Mouse (Mus musculus): Measurements from ENCODE around the gene Dcaf4.

Dcaf4 gene

DNA sequence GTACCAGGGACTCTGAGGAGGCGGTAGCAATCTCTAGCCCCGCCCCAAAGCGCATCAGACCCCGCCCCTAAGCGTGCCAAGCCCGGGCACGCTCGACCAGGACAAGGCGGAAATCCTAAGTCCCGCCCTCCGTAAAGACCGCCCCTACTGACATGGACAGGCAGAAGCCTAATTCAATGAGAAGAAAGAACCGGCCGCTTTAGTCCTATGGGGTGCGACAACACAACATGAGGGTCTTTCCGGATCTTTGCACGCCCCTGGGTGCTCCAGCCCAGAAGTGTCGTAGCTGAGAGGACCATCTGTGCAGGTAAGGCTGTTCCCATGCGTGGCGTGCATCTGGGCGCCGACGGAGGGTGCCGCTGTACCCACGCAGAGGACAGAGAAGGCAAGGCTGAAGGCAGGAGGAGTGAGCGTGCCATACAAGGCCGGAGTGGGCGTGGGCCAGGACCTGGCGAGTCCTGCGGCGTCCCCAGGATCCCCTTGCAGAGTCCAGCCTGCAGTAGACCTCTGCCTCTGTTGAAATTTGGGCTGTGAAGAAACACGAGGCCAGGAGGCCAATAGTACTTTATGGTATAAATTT is at the start of gene Dcaf4:
Gene Dcaf4 (plus strand): TSS at position 156 of the 580 bp plus-strand sequence.
- peak; percentile 93 for DNase-seq

DNA sequence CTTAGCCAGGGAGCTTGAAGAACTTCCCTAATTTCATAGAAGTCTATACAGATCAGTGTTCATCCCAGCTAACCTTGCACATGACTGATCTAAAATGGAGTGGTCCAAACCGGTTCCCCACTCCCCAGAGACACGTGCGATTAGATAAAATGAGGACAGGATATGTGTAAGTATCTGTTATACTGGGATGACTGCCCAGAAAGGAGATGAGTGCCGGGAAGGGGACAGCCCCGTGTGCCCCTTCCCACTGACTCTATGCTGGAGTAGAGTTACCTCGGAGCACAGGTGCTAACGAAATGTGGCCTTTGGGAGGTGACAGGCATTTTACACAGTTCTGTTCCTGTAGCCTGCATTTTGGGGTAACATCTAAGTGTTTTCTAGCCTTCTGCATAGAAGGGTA is 48.5 kb upstream of the Dcaf4 start:
- DNase-seq = no peak

DNA sequence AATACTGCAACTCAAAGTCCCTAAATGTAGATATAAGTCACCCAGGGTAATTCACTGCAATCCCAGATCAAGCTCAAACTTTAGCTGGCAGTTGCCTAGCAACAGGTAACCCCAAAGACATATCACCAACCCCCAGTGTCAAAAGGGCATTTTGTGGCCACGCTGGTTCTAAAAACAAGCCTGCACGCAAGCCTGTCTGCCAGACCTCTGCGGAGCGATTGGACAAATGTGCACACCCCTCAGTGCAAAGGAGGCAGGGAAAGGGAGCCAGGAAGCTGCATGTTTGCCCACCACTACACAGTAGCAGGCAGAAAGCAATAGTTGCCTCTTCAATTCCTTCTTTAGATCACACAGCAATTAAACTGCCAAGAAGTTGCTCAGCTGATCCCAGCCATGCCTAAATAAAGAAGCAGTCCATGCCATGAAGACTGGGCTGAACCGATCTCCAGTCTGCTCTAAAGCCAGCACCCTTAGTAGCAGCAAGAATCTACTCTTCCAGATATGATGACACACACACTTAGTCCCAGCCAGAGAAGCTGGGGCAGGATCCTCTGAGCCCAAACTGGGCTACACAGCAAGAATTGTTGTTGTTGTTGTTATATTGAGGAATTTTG is 46.2 kb upstream of the Dcaf4 start:
- DNase-seq = no peak

DNA sequence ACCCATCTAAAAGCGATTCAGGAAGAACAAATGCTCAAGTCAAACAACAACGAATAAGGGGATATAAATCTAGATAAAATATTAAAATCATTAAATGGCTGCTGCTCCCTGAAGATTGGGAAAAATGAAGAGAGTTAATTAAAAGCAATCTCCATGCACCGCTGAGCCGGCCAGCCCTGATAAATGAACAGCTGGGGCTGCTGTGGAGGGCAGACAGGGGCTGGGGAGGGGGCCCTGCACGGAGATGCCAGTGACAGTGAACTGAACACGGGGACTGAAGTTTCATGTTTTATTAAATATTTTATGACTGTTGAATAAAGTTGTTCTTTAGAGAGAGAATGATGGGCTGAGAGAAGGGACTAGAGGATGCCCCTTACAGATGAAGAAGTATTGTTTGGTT is 44.8 kb upstream of the Dcaf4 start:
- no peak for DNase-seq

DNA sequence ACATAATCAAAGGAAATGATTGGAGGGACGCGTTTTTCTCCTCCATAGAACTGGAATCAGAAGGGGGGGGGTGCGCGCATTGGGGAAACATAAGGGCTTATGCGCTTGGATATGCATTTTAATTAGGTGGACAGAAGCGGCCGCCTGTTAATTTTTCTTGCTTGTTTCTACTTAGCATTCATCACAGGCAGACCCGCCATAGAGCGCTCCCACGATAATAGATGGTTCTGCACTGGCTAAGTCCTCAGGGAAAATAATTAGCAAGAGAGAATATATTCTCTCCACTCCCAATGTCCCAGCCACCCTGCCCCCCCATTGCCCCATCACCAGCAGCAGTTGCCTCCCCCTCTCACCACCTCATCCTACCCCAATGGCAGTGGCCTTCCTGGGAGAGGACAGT is 44.0 kb upstream of the Dcaf4 start:
- DNase-seq = no peak

DNA sequence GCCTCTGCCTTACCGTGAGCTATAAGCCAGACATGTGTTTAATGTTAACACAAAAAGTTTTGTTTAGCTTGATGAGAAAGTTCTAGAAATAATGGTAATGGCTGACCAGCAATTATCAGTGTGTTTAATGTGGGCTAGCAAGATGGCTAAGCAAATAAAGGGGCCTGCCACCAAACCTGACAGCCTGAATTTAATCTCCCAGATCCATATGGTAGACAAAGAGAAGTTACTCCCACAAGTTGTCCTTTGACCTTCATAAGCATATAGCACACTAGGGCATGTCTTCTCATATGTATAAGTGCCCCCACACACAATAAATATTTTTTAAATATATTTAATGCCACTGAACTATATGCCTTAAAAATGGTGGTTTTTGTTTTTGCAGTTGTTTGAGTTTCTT is 41.1 kb upstream of the Dcaf4 start:
- no peak for DNase-seq

DNA sequence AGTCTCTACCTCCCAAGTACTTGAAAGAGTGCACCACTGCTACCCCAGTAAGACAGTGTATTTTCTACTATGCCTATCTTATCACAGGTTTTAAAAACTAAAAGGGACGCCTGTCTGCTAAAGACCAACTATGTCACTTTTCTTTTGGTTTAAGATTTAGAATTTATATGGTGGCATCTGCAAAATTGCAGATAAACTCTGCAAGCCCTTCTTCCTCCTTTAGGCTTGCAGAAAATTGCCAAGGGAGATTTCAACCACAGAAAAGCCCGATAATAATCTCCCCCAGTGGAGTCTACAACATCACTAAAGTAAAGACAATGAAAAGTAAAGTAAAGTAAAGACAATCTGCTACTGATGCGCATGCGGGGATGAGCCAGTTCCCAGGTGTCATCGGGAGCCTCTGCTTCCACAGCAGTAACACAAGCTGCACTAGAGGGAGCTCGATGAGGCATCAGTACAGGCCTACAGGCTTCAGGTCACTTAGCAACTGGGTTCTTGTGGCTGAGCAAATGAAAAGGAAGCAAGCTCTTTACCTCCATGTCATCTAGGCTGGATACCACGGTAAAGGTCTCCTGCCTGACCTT is 40.4 kb upstream of the Dcaf4 start:
- DNase-seq = no peak

DNA sequence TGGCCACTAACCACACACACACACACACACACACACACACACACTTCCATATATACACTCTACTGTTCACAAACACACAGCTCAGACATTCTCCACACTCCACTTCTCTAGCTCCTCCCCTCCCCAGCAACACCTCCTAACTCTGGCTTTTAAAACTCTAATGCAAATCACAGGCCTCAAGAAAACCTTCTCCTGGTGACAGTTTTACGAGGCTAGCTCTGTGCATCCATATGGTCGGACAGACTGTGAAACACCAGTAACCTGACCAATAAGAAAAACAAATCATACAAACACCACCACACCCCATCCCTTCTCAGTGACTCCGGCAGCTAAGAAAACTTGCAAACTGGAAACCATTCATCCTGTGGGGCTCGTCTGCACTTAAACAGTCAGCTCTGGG is 38.8 kb upstream of the Dcaf4 start:
- DNase-seq = no peak

DNA sequence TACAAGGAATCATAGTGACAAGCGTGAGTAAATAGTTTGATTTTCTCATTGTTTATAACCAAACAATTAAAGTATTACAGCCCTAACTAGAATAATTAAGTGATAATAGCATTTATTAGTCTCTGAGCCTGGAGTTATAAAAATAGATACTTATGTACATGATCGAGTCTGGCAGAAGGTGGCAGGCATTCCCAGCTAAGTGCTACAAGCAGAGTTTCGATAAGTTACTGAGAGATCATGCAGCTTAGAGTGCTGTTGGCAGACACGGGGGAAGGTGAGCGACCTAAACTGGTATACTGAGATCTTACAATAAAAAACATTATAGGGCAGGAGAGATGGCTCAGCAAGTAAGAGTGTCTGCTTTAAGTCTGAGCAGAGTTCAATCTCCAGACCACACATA is 36.6 kb upstream of the Dcaf4 start:
- DNase-seq = no peak

DNA sequence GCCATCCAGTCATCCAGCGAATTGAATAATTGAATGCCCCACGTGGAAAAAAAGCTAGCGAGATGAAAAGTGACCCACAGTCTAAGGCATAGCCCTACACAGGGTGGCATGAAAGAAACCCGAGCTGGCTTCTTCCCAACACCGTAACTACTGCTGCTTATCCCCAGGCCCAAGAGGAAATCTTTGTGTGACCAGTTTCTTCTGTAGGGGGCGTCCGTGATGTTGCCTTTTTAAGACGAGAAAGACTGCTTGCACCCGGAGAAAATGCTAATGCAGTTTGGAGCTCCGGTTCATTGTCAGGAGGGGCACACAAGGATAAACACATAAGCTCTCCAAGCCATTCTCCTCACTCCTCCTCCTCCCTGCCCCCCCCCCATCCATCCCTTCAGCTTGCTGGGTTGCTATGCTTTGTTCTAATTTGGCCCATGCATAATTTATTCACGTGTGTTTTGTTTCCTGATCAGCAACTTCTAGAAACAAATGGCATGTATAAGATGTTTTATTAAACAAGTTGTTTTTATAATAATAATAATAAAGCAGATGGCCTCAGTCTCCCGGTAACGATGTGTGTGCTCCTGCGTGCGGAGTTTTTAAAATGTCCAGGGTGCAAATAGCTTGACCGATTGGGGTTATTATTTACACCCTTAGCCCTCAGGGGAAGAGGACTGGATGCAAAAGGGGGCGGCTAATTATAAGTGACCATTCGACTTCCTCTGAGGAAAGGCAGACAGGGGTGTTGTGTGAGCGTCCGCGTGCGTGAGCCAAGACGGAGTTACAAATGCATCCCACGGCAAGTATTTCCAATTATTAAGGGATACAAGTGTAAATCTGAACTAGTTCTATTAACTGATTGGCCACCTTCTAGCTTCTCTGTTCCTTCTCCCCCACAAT is 35.2 kb upstream of the Dcaf4 start:
- DNase-seq = no peak

DNA sequence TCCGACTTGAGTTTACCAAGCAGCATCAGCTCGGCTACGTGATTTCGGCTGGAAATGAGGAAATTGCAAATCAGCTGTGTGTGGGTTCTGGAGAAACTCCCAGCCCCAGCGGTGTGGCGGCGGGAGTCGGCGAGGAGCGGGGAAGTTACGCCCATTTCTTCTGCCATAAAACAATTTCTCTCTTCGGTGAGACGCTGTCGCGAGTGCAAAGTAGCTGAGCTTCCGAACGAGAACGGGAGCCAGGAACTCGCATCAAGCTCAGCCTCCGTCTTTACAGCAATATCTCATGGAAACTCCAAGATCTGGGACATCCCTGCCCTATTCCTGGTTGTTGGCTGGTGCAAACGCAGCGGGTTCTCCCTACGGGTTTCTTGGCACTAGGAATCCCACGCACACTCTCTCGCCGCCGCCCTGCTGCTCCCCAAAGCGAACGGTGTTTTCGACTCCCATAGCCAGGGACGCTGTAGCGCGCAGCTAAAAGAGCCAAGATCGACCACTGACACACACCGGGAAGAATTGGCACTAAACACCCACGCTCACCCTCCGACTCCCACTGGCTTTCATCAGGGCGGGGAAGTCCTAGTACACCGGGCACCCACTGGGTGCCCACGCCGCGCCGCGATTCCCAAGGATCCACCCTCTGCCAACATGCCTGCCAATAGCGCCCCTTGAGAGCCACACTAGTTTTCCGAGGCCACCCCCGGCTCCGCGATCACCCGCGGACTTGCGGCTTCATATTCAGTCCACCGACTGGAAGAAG is 34.2 kb upstream of the Dcaf4 start:
- peak; percentile 44 for DNase-seq

DNA sequence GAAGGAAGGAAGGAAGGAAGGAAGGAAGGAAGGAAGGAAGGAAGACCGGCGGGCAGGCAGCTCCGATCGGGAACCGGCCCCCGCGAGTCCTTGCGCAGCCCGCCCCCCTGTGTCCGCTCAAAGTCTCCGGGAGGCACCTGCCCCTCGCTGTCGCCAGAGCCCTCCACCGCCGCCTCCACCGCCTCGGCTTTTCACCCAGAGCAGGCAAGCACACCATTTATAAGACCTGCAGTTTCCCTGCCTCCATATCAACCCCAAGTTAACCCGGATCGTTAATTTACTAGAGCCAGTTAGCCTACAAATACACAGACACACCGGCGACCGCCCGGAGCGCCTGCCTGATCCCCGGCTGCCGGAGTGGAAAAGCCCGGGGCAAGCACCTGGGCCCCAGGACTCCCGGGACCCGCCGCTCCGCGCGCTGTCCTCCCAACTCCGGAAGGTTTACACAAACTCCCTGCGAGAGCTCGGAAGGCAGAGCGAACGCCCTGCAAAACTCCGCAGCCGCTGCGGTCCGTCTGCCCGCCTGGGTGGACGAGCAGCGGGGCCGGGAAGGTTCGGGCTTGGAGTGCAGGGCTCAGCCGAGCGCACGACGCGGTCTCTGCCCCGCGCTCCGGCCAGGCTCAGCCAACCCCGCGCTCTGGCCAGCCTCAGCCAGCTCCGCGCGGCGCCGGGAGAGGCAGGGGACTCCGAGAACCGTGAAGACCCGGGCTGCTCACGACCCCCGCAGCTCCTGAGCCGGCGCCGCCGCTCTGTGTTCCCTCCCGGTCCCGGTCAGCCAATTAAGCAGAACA is 33.4 kb upstream of the Dcaf4 start:
- DNase-seq = peak; percentile 32

DNA sequence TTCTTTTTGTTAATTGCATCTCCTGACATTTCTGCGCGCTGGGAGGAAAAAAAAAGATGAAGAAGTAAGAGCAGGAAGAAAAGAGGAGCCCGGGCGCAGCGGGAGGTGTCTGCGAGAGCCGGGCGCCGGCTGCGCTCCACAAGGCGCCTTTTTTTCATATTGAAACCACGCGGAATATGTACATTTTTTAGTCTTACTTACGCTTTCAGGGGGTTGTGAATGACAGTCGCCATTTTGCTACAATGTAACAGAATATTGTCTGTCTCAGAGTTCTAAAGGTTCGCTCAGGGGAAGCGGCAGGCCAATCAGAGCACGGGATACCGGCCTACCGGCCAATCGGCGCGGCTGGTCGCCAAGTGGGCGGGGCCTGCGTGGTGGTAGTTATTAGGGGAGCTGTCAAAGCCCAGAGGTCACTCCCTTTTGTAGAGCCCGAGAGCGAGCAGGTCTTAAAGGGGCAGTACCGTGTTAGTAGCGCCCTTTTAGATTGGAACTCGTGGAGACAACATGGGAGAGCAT is 32.7 kb upstream of the Dcaf4 start, which contains the start of gene Dpf3:
Gene Dpf3 (minus strand): TSS at position 241 of the 516 bp plus-strand sequence.
- peak; percentile 94 for DNase-seq

DNA sequence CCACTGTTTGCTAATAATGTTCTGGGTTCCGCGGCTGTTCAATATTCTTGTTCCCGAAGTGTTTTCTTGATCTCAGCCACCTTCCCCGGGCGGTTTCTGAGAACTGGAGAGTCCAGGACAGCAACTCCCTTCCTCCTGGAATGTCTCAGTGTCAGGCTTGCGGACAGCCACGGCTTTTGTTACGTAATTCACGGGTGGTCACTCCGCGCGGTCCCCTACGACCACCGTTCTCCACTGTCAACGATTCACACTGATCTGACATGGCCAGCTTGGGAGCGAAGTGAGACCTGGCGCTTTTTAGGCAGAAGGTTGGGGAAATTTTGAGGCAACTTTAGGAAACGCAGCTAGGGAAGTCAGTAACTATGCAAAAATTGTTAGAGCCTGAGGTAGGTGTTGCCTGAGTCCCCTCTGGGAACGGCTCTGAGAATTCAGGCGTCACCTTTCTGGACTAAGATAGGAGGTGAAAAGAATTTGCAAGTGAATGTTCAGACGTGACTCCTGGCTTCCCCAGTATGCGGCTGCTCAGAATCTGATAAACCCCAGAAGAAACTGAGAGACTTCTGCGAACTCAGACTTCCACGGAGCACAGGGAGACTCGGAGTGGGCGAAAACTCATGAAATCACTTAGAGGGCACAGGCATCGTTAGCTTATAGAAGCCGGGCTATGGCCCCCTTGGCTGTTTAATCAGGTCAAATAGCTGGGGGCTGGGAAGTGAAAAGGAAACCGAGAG is 31.9 kb upstream of the Dcaf4 start:
- no peak for DNase-seq

DNA sequence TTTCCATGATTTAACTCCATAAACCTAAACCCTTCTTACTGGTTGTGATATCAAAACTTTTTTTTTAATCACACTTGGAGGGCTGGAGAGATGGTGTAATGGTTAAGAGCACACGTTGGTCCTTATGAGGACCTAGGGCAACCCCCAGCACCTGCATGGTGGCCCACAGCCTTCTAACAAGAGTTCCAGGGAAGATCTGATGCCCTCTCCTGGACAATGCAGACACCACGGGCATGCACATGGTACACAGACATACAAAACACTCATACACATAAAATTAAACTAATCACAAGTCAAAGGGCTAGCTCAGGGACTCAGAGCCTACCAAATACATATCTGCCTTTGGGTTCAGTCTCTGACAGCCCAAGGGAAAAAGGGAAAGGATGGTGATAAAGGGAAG is 30.5 kb upstream of the Dcaf4 start:
- DNase-seq = no peak

DNA sequence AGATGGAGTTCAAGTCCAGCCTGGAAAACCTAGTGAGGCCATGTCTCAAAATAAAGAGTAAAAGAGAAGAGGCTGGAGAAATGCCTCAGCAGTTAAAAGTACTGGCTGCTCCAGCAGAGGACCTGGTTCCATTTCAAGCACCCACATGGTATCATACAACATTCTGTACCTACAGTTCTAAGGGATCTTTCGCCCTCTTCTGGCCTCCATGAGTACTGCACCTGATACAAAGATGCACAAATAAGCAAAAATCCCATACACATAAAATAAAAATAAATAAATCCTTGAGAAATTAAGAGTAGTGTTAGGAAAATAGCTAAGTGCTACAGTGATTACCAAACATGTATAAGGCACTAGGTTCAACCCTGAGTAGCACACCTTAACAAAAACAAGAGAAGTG is 28.7 kb upstream of the Dcaf4 start:
- DNase-seq = no peak

DNA sequence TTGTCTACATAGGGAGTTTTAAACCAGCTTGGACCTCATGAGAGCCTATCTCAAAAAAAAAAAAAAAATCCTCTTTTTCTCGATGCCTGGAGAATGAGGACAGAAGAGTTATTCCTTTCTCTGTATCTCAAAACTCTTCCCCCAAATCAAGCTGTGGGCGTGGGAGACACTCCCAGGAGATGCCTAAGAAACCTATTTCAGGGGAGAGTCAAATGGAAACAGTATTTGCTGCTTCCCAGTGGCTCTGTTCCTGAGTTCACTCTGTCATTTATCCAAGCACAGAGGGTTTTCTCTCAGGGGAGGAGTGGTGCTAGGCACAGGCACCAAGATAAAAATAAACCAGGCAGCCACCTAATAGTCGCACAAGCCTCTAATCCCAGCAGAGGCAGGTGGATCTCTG is 27.5 kb upstream of the Dcaf4 start:
- no peak for DNase-seq

DNA sequence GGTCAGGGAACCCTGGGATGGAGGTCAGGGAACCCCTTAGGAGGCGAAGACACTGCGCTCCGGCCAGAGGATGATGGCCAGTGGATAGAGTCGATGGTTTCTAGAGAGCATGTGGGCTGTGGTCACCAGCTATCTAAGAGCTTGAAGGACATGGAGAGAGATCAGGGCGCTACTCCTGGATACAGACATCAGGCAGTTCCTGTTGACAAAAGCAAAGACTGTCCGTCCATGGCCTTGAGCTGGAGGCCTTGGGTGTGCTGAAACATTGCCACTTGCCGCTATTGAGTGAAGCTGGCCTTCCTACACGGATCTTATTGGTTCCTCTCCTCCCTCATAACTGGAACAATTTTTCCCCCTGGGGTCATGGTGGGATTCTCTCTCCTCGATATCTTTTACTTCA is 26.1 kb upstream of the Dcaf4 start:
- DNase-seq = no peak

DNA sequence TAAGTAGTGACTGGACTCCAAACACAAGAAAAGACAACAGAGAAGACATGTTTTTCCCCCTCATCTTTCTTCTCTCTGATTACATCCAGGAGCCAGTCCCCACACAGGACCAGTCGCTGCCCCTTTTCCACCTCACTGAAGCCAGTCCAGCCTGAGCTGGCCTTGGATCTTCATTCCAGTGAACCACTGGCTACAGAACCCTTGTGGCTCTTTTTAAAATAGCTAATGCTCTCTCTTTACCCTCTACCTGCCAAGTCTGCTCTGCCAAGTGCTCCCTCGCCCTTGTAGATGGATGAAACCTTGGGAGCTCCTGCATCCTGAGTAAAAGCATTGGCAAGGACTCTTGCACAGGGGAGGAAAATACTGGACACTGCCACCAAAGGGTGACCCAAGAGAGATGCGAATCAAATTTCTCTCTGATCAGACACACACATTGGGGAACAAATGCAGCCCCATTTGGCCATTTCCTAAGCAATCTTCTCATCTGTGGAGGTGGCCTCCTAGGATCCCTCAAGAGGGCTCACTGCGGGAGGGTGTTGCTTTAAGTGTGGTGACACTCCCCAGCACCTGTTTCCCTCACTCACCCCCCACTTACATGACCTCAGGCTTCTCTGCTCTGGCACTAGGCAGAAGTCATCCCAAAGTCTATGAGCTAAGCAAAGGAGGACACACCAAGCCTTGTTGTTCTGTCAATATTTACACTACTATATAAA is 24.9 kb upstream of the Dcaf4 start:
- DNase-seq = no peak

DNA sequence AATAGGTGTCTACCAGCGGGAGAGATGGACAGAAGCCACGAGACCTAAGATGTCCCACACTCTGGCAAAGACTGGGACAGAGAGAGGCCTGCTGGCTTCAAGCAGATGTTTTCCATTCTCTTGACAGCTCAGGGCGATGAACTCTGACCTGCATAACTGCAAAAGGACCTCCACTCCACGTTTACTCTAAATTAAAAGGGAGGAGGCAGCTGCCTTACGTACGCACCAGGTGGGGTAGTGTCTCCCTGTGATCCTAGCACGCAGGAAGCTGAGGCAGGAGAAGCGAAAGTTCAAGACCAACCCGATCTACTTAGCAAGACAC is 24.3 kb upstream of the Dcaf4 start:
- DNase-seq = no peak

DNA sequence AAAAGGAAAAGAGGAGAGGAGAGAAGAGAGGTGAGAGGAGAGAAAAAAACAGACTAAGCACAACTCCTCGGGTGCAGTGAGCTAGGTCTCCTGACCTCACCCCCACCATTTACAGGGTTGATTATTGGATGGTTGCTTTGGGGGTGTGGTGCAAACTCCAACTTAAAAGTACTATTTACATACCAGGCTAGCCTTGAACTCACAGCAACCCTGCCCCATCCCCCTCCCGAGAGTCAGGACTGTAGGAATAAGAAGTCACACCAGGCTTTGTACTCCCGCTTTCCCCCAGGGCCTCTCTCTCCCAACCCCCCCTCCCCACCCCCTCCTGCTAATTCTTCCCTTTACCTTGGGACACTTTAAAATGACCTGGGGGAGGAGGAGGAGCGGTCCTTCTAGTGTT is 23.9 kb upstream of the Dcaf4 start:
- DNase-seq = no peak
